Mouse (Mus musculus) bone marrow, adult 2 months (tissue): ENCODE data around the gene Mrpl48.

Experiments
- CTCF ChIP-seq: fragments of 200-500 bp; IDR thresholded peaks from 2 replicates; pipeline ENCODE4 v1.5.1; 2011; ENCODE audit warnings: low read length, control low read depth; ENCODE audit not compliant: control insufficient read depth, insufficient read depth
- POLR2A ChIP-seq: fragments of 200-500 bp; IDR thresholded peaks from 2 replicates; pipeline ENCODE4 v1.6.1; 2011; ENCODE audit warnings: low read depth, mild to moderate bottlenecking, control low read depth, low read length, borderline replicate concordance; ENCODE audit not compliant: control insufficient read depth

DNA sequence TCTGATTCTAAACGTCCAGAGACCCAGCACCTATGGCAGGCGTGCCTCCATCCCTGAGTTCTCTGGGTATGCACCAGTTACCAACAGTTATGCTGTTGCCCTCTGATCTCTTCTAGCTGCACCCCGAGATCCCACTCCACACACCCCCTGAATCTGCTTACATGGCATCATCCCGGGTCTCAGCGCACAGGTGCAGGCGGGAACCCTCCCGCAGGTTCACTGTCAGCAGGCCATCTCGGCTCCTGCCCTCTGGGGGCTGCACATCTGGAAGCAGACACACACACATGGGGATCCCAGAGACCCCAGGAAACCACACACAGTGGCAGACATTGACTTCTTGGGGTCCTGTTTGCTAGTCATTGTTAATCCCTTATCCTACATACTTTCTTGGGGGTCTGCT lies 46.3 kb upstream of the Mrpl48 start:
- no peak for TF ChIP-seq CTCF
- no peak for TF ChIP-seq POLR2A
